Mouse (Mus musculus) CH12.LX (cell line): Measurements from ENCODE around the gene 6430548M08Rik.

Source experiments
- CHD1 ChIP-seq: IDR thresholded peaks from 2 replicates; pipeline ENCODE4 v1.6.1; 2012; ENCODE audit warnings: low read depth, low read length, improper control_type of control experiment, inconsistent platforms
- CTCF ChIP-seq, 2 experiments: IDR thresholded peaks in 1 of 2; conservative IDR thresholded peaks in 1 of 2; 2 replicates each; pipeline ENCODE4 v1.5.1; 2011 to 2012; ENCODE audit warnings: low read depth in 2 of 2, low read length in 2 of 2, improper control_type of control experiment in 1 of 2, inconsistent platforms in 1 of 2, mild to moderate bottlenecking in 1 of 2, moderate library complexity in 1 of 2
- JUND ChIP-seq: conservative IDR thresholded peaks from 2 replicates; pipeline ENCODE4 v1.6.1; 2011; ENCODE audit warnings: low read depth, low read length, improper control_type of control experiment
- MAX ChIP-seq: IDR thresholded peaks from 2 replicates; pipeline ENCODE4 v1.6.1; 2011; ENCODE audit warnings: low read length, improper control_type of control experiment
- POLR2A ChIP-seq: IDR thresholded peaks from 2 replicates; pipeline ENCODE4 v1.6.1; 2011; ENCODE audit warnings: low read depth, mild to moderate bottlenecking, improper control_type of control experiment, low read length
- SIN3A ChIP-seq: IDR thresholded peaks from 2 replicates; pipeline ENCODE4 v1.6.1; 2012; ENCODE audit warnings: low read length, improper control_type of control experiment, inconsistent platforms
- ZKSCAN1 ChIP-seq: IDR thresholded peaks from 2 replicates; pipeline ENCODE4 v1.6.1; 2012; ENCODE audit warnings: low read depth, inconsistent platforms, low read length, improper control_type of control experiment, borderline replicate concordance

DNA sequence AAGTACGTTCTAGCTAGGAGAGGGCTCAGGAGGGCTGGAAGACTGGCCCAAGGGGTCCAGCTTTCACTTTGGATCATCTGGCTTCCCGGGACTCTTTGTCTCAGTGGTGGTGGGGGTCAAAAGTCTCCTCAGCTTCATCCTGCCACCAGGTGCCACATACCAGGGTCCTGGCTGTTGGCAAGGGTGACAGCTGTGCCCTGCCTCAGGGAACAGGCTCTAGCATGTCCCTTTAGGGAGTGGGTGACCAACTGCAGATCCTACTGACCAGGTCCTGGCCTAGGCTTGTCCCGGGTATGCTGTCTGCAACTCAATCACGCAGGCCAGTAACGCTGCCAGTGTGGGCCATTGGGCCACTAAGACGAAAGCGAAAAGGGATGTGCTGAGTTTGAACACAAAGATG is 98.6 kb downstream of the 6430548M08Rik start:
- TF ChIP-seq CHD1 (no peak), JUND (no peak), CTCF (conservative IDR thresholded peaks at IDR 0.05 in 1 of 2, IDR thresholded peaks at IDR 0.05 in 1 of 2; ENCODE audit: low read depth in 2 of 2, low read length in 2 of 2) (no peak), POLR2A (no peak), SIN3A (no peak), ZKSCAN1 (no peak), MAX (no peak)
